8 mouse cellular contexts compared by ENCODE assay signal in the genomic region with DNA sequence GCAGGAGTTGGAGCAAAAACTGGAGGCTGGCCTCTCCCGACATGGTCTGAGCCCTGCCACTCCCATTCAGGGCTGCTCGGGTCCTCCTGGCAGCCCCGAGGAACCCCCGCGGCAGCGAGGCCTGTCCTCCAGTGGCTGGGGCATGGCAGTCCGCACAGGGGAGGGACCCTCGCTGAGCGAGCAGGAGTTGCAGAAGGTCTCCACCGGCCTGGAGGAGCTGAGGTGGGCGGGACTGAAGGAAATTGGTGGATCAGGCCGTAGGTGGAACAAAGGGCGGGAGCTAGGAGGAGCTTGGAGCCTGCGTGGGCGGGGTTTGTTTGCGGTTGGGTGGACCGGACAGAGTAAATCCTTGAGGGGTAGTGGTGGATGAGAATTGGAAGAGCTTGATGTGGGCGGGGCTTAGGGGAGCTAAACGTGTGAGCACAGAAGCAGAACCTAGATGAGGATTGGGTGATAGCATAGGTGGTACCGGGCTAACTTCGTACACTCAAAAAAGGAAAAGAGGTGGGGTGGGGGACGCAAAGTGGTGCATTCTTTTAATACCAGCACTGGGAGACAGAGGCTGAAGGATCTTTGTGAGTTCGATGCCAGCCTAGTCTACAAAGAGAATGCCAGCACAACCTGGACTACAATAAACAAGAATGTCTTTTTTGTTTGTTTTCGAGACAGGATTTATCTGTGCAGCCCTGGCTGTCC. TPM values are rescaled to one million over a fixed set of nuclear protein-coding genes. Genes with fewer than 3 reads are reported as not detected.
DNase-seq lines count a peak whose midpoint lies in the region; ATAC-seq lines count a peak whose summit lies in the region.

No protein-coding gene starts in this region.

- no peaks in the 10 kb centered on the region for H3K36me3 ChIP-seq in embryonic facial prominence, embryonic 10.5 days (replicated peaks)
- H3K36me3 ChIP-seq in intestine, embryonic 15.5 days = no peaks in the 10 kb centered on the region

- intact Hi-C loops in left cerebral cortex, postnatal 25 days (cut with DNase I) = no loop called here

- WGBS in embryonic facial prominence, embryonic 10.5 days = 6% methylated on average over 24 of the region's 24 CpGs
- WGBS in intestine, embryonic 15.5 days = 6% methylated on average over 24 of the region's 24 CpGs

- peak overlapping the region; percentile 68 for H3K9ac ChIP-seq in intestine, embryonic 15.5 days

- peaks cover 50% of the 10 kb centered on the region for H3K27me3 ChIP-seq in embryonic facial prominence, embryonic 10.5 days (replicated peaks; ENCODE audit: low read depth, poor library complexity, severe bottlenecking)
- H3K27me3 ChIP-seq in intestine, embryonic 15.5 days (replicated peaks) = peaks cover 14% of the 10 kb centered on the region

- no peaks in the 10 kb centered on the region for H3K9me3 ChIP-seq in embryonic facial prominence, embryonic 10.5 days
- no peaks in the 10 kb centered on the region for H3K9me3 ChIP-seq in intestine, embryonic 15.5 days

- H3K4me3 ChIP-seq in embryonic facial prominence, embryonic 10.5 days = peak overlapping the region; percentile 63
- H3K4me3 ChIP-seq in intestine, embryonic 15.5 days (replicated peaks) = peak overlapping the region; percentile 61

- peak; percentile 91 for DNase-seq in adrenal gland, postnatal 25 days
- DNase-seq in embryonic facial prominence, embryonic 10.5 days (ENCODE audit: low spot score) = peak; percentile 95
- peak; percentile 66 to 90 for DNase-seq in gastrocnemius, postnatal 4 days (ENCODE audit: low spot score in 2 of 2)
- DNase-seq in left cerebral cortex, postnatal 25 days (ENCODE audit: low spot score in 2 of 2) = peak; percentile 80 to 88
- peak; percentile 95 for DNase-seq in mesoderm, embryonic 11.5 days (ENCODE audit: low read depth, low spot score)
- peak; percentile 81 to 85 for DNase-seq in right cerebral cortex, postnatal 36 days (ENCODE audit: low spot score in 2 of 2)

- H3K4me2 ChIP-seq in intestine, embryonic 15.5 days (replicated peaks) = peak overlapping the region; percentile 99

- peaks cover 34% of the 10 kb centered on the region for H3K4me1 ChIP-seq in embryonic facial prominence, embryonic 10.5 days
- H3K4me1 ChIP-seq in intestine, embryonic 15.5 days (replicated peaks) = peaks cover 13% of the 10 kb centered on the region; the same call in 1 of the 2 replicates

- peak; percentile 94 for ATAC-seq in intestine, embryonic 15.5 days
- no peak for ATAC-seq in activated CD4-positive, CD25-positive, alpha-beta regulatory T cell, adult 4 months

- H3K27ac ChIP-seq in embryonic facial prominence, embryonic 10.5 days (replicated peaks) = peak overlapping the region; percentile 71
- H3K27ac ChIP-seq in intestine, embryonic 15.5 days = peak overlapping the region; percentile 73

RNA-seq across cellular contexts. Expression of a gene that starts 9.8 kb away (rescaled TPM):
- total RNA-seq in adrenal gland, postnatal 25 days (2021) = not detected in 2 replicates
- polyA plus RNA-seq in embryonic facial prominence, embryonic 10.5 days (2016; fragmentation: Nextera tagmentation; extraction: Ambion mirVana) = 0.14 and 0.30 TPM in 2 replicates
- not detected for total RNA-seq in gastrocnemius, postnatal 4 days (2021)
- polyA plus RNA-seq in intestine, embryonic 15.5 days (2015; fragmentation: Nextera tagmentation; extraction: Ambion mirVana) = 0.14 TPM in 1 of 2 replicates, not detected in the other
- total RNA-seq in left cerebral cortex, postnatal 25 days (2021) = 1 to 10 TPM; 1.6 to 3.6 TPM
- not detected for polyA plus RNA-seq in activated CD4-positive, CD25-positive, alpha-beta regulatory T cell, adult 4 months (2017; shearing (Covaris generic))

RNA-seq across cellular contexts. Expression of a gene that starts 21.9 kb away (rescaled TPM):
- total RNA-seq in adrenal gland, postnatal 25 days (2021) = 13.3 and 16.5 TPM in 2 replicates
- 18.5 and 18.8 TPM in 2 replicates for polyA plus RNA-seq in embryonic facial prominence, embryonic 10.5 days (2016; fragmentation: Nextera tagmentation; extraction: Ambion mirVana)
- total RNA-seq in gastrocnemius, postnatal 4 days (2021) = 10 to 100 TPM; 10.3 to 10.8 TPM
- 16.1 and 16.5 TPM in 2 replicates for polyA plus RNA-seq in intestine, embryonic 15.5 days (2015; fragmentation: Nextera tagmentation; extraction: Ambion mirVana)
- 10 to 100 TPM; 89.3 to 95.9 TPM for total RNA-seq in left cerebral cortex, postnatal 25 days (2021)
- polyA plus RNA-seq in activated CD4-positive, CD25-positive, alpha-beta regulatory T cell, adult 4 months (2017; shearing (Covaris generic)) = under 1 TPM; 0.80 to 0.98 TPM

RNA-seq across cellular contexts. Expression of a gene that starts 23.5 kb away (rescaled TPM):
- total RNA-seq in adrenal gland, postnatal 25 days (2021) = 83.7 and 115 TPM in 2 replicates
- 75.1 and 77.1 TPM in 2 replicates for polyA plus RNA-seq in embryonic facial prominence, embryonic 10.5 days (2016; fragmentation: Nextera tagmentation; extraction: Ambion mirVana)
- 10 to 100 TPM; 84.8 to 88.9 TPM for total RNA-seq in gastrocnemius, postnatal 4 days (2021)
- 60.1 and 65.0 TPM in 2 replicates for polyA plus RNA-seq in intestine, embryonic 15.5 days (2015; fragmentation: Nextera tagmentation; extraction: Ambion mirVana)
- total RNA-seq in left cerebral cortex, postnatal 25 days (2021) = 100 to 1,000 TPM; 325 to 334 TPM
- 1 to 10 TPM; 6.8 to 8.0 TPM for polyA plus RNA-seq in activated CD4-positive, CD25-positive, alpha-beta regulatory T cell, adult 4 months (2017; shearing (Covaris generic))

RNA-seq across cellular contexts. Expression of a gene that starts 33.6 kb away (rescaled TPM):
- total RNA-seq in adrenal gland, postnatal 25 days (2021) = 177 and 221 TPM in 2 replicates
- polyA plus RNA-seq in embryonic facial prominence, embryonic 10.5 days (2016; fragmentation: Nextera tagmentation; extraction: Ambion mirVana) = 968 and 991 TPM in 2 replicates
- 100 to 1,000 TPM; 318 to 331 TPM for total RNA-seq in gastrocnemius, postnatal 4 days (2021)
- polyA plus RNA-seq in intestine, embryonic 15.5 days (2015; fragmentation: Nextera tagmentation; extraction: Ambion mirVana) = 449 and 456 TPM in 2 replicates
- 100 to 1,000 TPM; 140 to 163 TPM for total RNA-seq in left cerebral cortex, postnatal 25 days (2021)
- polyA plus RNA-seq in activated CD4-positive, CD25-positive, alpha-beta regulatory T cell, adult 4 months (2017; shearing (Covaris generic)) = 100 to 1,000 TPM in 1 of 2 experiments, 10 to 100 TPM in 1; 38.0 to 103 TPM

RNA-seq across cellular contexts. Expression of a gene that starts 44.7 kb away (rescaled TPM):
- 138 and 151 TPM in 2 replicates for total RNA-seq in adrenal gland, postnatal 25 days (2021)
- polyA plus RNA-seq in embryonic facial prominence, embryonic 10.5 days (2016; fragmentation: Nextera tagmentation; extraction: Ambion mirVana) = 70.3 and 77.5 TPM in 2 replicates
- 10 to 100 TPM; 46.0 to 50.4 TPM for total RNA-seq in gastrocnemius, postnatal 4 days (2021)
- polyA plus RNA-seq in intestine, embryonic 15.5 days (2015; fragmentation: Nextera tagmentation; extraction: Ambion mirVana) = 89.9 and 99.6 TPM in 2 replicates
- total RNA-seq in left cerebral cortex, postnatal 25 days (2021) = 10 to 100 TPM; 31.4 to 42.7 TPM
- polyA plus RNA-seq in activated CD4-positive, CD25-positive, alpha-beta regulatory T cell, adult 4 months (2017; shearing (Covaris generic)) = 100 to 1,000 TPM in 1 of 2 experiments, 10 to 100 TPM in 1; 88.9 to 129 TPM
